Mouse (Mus musculus) cerebellum, adult 11-12 months (tissue): ENCODE results near the gene Olfr384.
"Not testable (repeated sequence)": the region's sequence is repeated elsewhere in the genome, so short reads cannot be mapped to it uniquely, and the experiment has no call there.

Experiments used
- DNase-seq: peaks from one replicate; pipeline ENCODE4 v3.0.0; 2022

Gene Olfr384

GRCm38 (mm10) chr11:73598294-73598693 lies at the start of gene Olfr384:
Gene Olfr384, plus strand, starts transcription at chr11:73598594.
- no peak for DNase-seq

GRCm38 (mm10) chr11:73579871-73580270 lies 18.5 kb upstream of the Olfr384 start:
- no peak for DNase-seq

DNA sequence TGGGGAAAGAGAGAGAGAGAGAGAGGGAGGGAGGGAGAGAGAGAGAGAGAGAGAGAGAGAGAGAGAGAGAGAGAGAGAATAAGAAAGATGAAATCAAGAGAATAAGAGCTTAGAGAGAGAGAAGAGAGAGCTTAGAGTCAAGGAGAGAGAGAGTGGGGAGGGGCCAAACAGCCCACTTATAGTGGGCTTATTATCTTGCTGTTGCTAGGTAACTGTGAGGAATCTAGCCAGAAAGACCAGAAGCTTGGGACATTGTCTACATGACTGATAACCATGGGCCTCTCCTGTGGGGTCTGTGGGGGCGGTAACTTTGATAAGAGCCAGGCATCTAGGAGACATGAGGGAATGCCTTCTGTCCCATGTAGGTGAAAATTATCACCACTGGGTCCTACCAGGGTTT lies 15.2 kb upstream of the Olfr384 start:
- DNase-seq = not testable (repeated sequence)

DNA sequence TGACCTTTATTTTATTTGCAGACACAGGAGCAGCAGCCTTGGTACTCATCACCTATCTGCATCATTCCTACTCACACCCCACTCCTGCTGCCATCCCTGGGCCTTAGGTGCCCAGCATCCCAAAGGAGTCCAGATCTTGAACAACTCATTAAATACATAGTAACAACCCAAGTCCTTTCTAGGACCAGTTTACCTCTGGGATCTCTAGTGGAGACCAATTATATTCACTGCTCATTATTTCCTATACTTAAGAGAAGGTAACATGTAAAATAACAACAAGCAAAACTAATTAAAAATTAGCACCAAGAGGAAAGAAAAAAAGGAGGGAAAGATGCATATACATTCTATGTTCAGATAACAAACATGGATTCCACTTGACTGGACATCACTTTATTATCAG lies 5.5 kb upstream of the Olfr384 start, which contains the start of gene Olfr385:
TSS of gene Olfr385 (minus strand) at position 101 of the 400 bp plus-strand sequence.
- no peak for DNase-seq
